Mouse (Mus musculus) 416B (cell line): ENCODE data around the gene Tob2.

Source experiments
- DNase-seq: peaks from one replicate; pipeline ENCODE4 v3.0.0; 2011; ENCODE audit warnings: low read depth

Tob2 gene

GRCm38 (mm10) chr15:81858517-81859329 lies at the start of gene Tob2:
Gene Tob2, minus strand, starts transcription at chr15:81858796.
- DNase-seq, result peak; percentile 70

GRCm38 (mm10) chr15:81907953-81908352 lies 49.4 kb upstream of the Tob2 start:
- no peak for DNase-seq

GRCm38 (mm10) chr15:81904939-81905338 lies 46.3 kb upstream of the Tob2 start:
- DNase-seq, result peak; percentile 72

DNA sequence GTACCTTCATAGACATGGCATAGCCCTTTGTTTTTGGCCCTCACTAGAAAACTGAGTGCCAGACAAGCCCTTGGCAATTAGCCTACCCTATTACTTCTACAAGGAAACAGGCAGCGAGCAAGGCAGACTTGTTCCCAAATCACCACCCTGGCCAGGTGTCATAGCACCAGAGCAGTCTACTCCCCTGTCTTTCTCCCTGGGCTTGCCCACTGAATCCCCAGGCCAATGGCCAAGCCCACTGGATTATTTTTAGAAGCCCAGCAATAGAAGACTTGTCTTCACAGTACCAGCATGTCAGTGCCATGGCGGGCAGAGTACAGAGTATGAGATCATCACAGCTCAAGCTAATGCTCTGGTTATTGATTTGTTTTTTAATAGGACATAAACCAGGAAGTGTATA lies 40.2 kb upstream of the Tob2 start:
- no peak for DNase-seq

- no peak for DNase-seq
Measured at GRCm38 (mm10) chr15:81897607-81898285, 39.1 kb upstream of the Tob2 start.

- DNase-seq, result no peak
Measured at GRCm38 (mm10) chr15:81896407-81896806, 37.8 kb upstream of the Tob2 start.

DNA sequence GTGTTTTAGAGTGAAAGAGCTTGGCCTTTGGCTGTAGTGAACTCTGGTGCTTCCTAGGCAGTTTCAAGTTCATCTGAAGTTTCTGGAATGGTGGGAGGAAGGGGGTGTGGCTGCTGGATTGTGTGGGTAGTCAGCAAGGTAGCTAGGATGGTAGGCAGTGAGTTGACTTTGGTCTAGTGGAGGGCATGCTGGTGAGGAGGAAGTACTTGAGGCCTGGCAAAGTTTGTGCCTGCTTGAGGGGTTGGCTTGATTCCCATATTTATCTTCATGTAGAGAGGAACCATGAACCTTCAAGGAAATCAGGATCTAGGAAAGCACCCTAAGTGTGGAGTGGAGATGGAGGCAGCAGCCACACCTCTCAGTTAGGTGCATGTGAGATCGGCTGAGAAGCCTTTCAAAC lies 35.4 kb upstream of the Tob2 start:
- DNase-seq, result no peak

GRCm38 (mm10) chr15:81891822-81892580 lies 33.4 kb upstream of the Tob2 start:
- DNase-seq, result peak; percentile 58

DNA sequence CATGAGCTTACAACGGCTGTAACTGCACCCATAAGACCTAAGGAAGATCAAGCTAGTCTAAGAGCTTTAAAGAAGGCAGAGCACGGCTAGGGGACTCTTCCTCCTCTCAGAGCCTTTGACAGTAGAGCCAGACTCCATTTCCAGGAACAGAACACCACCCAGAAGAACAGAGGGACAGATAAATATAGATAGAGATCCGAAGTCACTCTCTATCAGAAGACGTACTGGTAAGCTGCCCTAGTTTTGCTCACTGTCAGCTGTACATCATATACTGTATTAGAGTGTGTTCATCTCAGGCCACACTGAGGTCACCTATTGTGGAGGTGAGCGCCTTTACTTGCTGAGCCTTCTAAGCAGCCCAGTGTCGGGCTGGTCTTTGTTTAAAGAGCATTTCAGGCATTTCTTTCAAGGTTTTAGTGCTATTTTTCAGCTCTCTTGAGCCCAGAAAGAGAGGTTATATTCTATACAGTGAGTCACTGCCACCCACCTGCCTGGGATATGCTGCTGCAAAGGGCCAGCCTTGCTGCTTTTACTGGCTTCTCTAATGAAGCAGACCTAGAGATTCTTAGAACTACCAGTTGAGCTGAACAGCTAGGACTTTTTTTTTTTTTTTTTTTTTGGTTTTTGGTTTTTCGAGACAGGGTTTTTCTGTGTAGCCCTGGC lies 32.7 kb upstream of the Tob2 start:
- DNase-seq, result no peak

- no peak for DNase-seq
Measured at GRCm38 (mm10) chr15:81889175-81889574, 30.6 kb upstream of the Tob2 start.

DNA sequence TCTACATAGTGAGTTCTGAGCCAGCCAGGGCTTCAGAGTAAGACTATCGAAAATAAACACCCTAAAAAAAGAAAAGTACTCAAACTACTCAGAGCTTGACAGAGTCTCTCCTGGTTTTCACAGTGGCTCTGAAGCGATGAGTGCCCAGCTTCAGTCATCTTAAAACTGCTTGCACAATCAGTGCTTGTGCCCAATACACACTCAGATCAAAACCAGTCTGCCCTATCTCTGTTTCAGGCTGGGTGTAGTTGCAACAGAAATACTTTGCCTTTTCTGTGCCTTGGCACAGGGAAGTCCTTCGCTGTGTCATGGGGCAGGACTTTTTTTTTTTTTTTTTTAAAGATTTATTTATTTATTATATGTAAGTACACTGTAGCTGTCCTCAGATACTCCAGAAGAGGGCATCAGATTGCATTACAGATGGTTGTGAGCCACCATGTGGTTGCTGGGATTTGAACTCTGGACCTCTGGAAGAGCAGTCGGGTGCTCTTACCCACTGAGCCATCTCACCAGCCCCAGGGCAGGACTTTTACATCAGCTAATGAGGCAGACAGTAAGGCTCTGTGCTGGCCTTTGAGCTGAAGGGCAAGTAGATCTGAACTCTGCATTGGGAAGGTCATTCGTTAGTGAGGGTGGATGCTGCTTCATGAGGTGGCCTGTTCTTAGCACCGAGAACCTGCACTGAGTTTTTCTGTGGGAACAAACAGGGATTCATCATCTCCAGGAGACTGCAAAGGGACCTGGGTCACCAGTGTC lies 28.4 kb upstream of the Tob2 start:
- peak; percentile 59 for DNase-seq

- no peak for DNase-seq
Measured at GRCm38 (mm10) chr15:81885418-81885934, 26.9 kb upstream of the Tob2 start.

DNA sequence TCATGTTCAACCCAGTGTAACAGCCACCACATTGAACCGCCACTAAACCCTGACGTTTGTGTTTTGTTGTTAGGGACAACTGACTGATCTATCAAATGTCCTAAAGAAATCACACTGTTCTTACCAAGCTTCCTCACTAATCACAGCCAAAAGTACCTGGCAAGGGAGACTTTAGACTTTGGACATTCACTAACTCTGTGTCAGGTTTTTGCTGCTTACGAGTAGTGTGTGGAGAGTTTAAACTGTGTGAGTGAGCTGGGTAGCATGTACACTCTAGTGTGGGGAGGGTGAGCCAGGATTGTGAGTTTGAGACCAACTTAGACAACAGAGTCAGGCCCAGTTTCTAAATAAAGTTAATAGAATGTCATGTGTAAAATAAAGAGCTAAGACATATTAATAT lies 23.8 kb upstream of the Tob2 start:
- DNase-seq, result no peak

DNA sequence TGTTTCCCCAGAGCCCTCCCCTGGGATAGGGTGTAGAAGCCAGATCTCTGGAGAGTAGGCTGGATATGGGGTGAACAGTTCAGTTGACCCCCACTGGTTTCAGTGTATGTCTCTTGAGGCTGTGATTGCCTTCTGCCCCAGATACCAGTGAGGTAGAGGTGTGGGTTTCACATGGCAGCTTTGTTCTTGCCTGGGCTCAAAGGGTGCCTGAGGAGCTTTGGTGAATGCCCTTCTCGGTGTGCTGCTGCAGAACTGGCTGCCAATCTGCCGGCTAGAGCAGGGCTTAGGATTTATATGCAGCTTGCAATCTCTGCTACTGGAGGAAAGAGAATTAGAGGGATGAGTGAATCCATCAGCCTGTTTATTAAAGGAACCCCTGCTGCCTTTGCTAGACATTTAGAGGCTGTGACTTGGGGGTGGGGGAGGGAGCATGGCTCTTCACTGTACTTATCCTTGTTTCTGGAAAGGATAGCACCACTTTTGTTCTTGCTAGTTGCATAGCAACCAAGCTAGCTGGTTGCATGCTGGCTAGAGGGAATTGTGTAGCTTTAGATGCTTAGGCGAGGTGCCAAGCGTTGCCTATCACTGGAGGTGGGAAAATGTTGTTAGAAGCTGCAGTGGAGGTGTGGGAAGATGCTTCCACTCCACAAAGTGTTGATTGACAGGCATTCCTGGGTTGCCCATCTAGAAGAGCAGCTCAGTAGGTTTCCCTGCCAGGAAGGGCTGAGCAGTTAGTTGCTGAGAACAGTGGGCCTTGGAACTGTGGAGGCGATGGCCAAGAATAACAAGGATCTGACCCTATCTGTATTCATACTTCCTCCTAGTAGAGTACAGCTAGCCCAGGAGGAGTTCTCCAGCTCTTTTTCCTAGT lies 21.2 kb upstream of the Tob2 start:
- DNase-seq, result no peak

- peak; percentile 99 for DNase-seq
Measured at GRCm38 (mm10) chr15:81872262-81873136, 13.9 kb upstream of the Tob2 start, which contains the start of gene Aco2. Gene Aco2, plus strand, starts transcription at chr15:81872309.

GRCm38 (mm10) chr15:81871604-81872261 lies 13.1 kb upstream of the Tob2 start, which contains the start of gene Phf5a:
Gene Phf5a, minus strand, starts transcription at chr15:81871911.
- DNase-seq, result peak; percentile 99

DNA sequence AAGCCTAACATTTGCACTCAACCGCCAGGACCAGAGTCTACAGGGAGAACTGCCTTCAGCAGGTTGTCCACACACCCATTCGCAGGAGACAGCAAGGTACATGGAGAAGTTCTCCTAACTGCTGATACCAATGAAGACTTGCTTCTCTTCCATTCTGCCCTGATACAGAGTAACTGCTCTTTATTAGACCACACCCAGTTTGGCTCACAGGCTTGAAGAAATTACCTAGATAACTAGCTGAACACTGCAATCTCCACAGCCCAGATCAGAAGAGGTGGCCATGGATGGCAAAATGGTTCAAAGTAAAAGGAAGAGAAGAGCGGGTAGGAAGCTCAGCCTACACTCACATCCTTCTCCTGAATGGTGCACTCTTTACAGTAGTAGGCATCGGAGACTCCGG lies 11.4 kb upstream of the Tob2 start:
- DNase-seq, result no peak

DNA sequence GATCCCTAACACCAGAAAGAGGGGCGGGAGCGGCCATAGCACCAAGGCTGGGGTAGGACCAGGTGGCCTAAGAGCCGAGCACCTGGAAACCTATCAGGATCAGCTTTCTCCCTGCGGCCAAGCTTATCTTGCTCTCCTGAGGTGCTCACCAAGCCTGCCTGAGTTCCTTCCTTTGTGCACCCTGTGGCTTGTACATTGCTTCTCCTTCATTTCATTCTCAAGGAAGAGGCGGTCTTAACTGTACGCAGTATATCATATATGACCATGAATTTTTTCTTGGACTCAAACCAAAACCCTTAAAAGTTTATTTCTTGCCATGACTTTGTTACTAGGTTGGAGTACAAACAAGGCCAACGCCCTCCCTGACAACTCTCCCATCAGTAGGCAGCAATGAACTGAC lies 5.6 kb upstream of the Tob2 start:
- DNase-seq, result no peak
